Mouse (Mus musculus) hindbrain, embryonic 12.5 days (tissue): ENCODE measurements around the gene Parp3. TPM values are rescaled to one million over a fixed set of nuclear protein-coding genes. Genes with fewer than 3 reads are reported as not detected.
A peak's percentile ranks its signal among the peaks of the same experiment; 100 is the strongest.

Source experiments
- ATAC-seq: fragments of 200-750 bp; cut with Nextera tagmentation; 2 replicates; pipeline ENCODE4 v1.8.0; 2017; ENCODE audit warnings: moderate TSS enrichment; ENCODE audit not compliant: low FRiP score
- H3K27ac ChIP-seq: fragments of 300-500 bp; sonication (generic); 2 replicates; pipeline ENCODE4 v1.5.1; 2016; ENCODE audit warnings: mild to moderate bottlenecking
- H3K27me3 ChIP-seq: fragments of 300-500 bp; sonication (generic); 2 replicates; pipeline ENCODE4 v1.6.1; 2016; ENCODE audit warnings: mild to moderate bottlenecking
- H3K36me3 ChIP-seq: fragments of 300-500 bp; sonication (generic); 2 replicates; pipeline ENCODE4 v1.6.1; 2016; ENCODE audit warnings: mild to moderate bottlenecking
- H3K4me1 ChIP-seq: fragments of 300-500 bp; sonication (generic); 2 replicates; pipeline ENCODE4 v1.6.1; 2016
- H3K4me2 ChIP-seq: fragments of 300-500 bp; sonication (generic); replicated peaks from 2 replicates; pipeline ENCODE4 v1.6.1; 2016; ENCODE audit warnings: mild to moderate bottlenecking
- H3K4me3 ChIP-seq: fragments of 300-500 bp; sonication (generic); 2 replicates; pipeline ENCODE4 v1.5.1; 2016; ENCODE audit warnings: mild to moderate bottlenecking
- H3K9ac ChIP-seq: fragments of 300-500 bp; sonication (generic); 2 replicates; pipeline ENCODE4 v1.6.1; 2016; ENCODE audit warnings: mild to moderate bottlenecking, moderate library complexity
- H3K9me3 ChIP-seq: fragments of 300-500 bp; sonication (generic); replicated peaks from 2 replicates; pipeline ENCODE4 v1.6.1; 2016; ENCODE audit warnings: mild to moderate bottlenecking
- WGBS: fragments of 180-500 bp; shearing (Covaris S2); methylation state at CpG from one replicate; pipeline ENCODE4 v1.1.7; 2016; 5-methylcytosine and 5-hydroxymethylcytosine counted together
- polyA plus RNA-seq: library from polyadenylated mRNA; unstranded; fragments of >200 nt; fragmentation: Nextera tagmentation; extraction: Ambion mirVana; gene quantifications from 2 replicates; pipeline ENCODE4 v1.2.1, GENCODE M21; 2016

Parp3 gene
- polyA plus RNA-seq, 1 experiment from 2014 or later = 1.6 TPM

- ATAC-seq = no peak
- no peaks in the 10 kb centered on the region for H3K9me3 ChIP-seq
- H3K27me3 ChIP-seq = no peaks in the 10 kb centered on the region
- no peak overlapping the region for H3K27ac ChIP-seq
- WGBS = 77% methylated on average over 9 of the region's 9 CpGs
- H3K36me3 ChIP-seq = peaks cover 37% of the 10 kb centered on the region
- no peak overlapping the region; the same call in 1 of the 2 replicates for H3K4me2 ChIP-seq
- H3K4me3 ChIP-seq = no peak overlapping the region
- H3K9ac ChIP-seq = no peak overlapping the region
- H3K4me1 ChIP-seq = peaks cover 16% of the 10 kb centered on the region
Observed at GRCm38 (mm10) chr9:106436566-106436965, 40.2 kb downstream of the Parp3 start.

- ATAC-seq = no peak
- H3K27ac ChIP-seq = no peak overlapping the region
- H3K4me3 ChIP-seq = no peak overlapping the region
- H3K4me2 ChIP-seq = no peak overlapping the region
- H3K4me1 ChIP-seq = peaks cover 17% of the 10 kb centered on the region
- WGBS = 80% methylated on average over 7 of the region's 7 CpGs
- H3K9ac ChIP-seq = no peak overlapping the region
- peaks cover 46% of the 10 kb centered on the region for H3K36me3 ChIP-seq
- no peaks in the 10 kb centered on the region for H3K27me3 ChIP-seq
- no peaks in the 10 kb centered on the region for H3K9me3 ChIP-seq
Observed at GRCm38 (mm10) chr9:106433389-106433788, 43.4 kb downstream of the Parp3 start.

GRCm38 (mm10) chr9:106430015-106430264 lies 46.8 kb downstream of the Parp3 start:
- Histone ChIP-seq H3K27me3 (no peaks in the 10 kb centered on the region), H3K27ac (peak overlapping the region; percentile 97), H3K4me2 (peak overlapping the region; percentile 84), H3K36me3 (peaks cover 42% of the 10 kb centered on the region), H3K9ac (peak overlapping the region; percentile 99), H3K9me3 (no peaks in the 10 kb centered on the region), H3K4me3 (peak overlapping the region; percentile 86), H3K4me1 (peaks cover 7% of the 10 kb centered on the region)
- no peak for ATAC-seq
- WGBS = 3% methylated on average over 4 of the region's 4 CpGs

- Histone ChIP-seq H3K9me3 (no peaks in the 10 kb centered on the region), H3K27me3 (no peaks in the 10 kb centered on the region), H3K4me2 (peak within 1 kb of the TSS; percentile 84), H3K36me3 (peaks cover 37% of the 10 kb centered on the region), H3K4me1 (peaks cover 7% of the 10 kb centered on the region), H3K9ac (peak within 1 kb of the TSS; percentile 99), H3K4me3 (peak within 1 kb of the TSS; percentile 86), H3K27ac (peak within 1 kb of the TSS; percentile 97)
- WGBS = under 1% methylated on average over 55 of the region's 55 CpGs
- ATAC-seq = peak; percentile 93
Observed at GRCm38 (mm10) chr9:106429221-106430014, 47.3 kb downstream of the Parp3 start, which contains the start of gene Rpl29. Gene Rpl29 (plus strand): TSS chr9:106429454.

GRCm38 (mm10) chr9:106428719-106429220 lies 48.0 kb downstream of the Parp3 start:
- Histone ChIP-seq H3K27me3 (no peaks in the 10 kb centered on the region), H3K4me2 (peak overlapping the region; percentile 69)
- 17% methylated on average over 11 of the region's 11 CpGs for WGBS

GRCm38 (mm10) chr9:106421865-106422160 lies 54.9 kb downstream of the Parp3 start:
- Histone ChIP-seq H3K4me3 (0 out of 2 replicates have a peak overlapping the region, but pooled peaks have one; percentile 6), H3K9me3 (no peaks in the 10 kb centered on the region), H3K9ac (no peak overlapping the region), H3K4me2 (peak overlapping the region; percentile 38), H3K36me3 (no peaks in the 10 kb centered on the region), H3K27ac (no peak overlapping the region), H3K4me1 (peaks cover 34% of the 10 kb centered on the region), H3K27me3 (peaks cover 5% of the 10 kb centered on the region; the same call in 1 of the 2 replicates)
- WGBS = 0% methylated on average over 3 of the region's 3 CpGs
- ATAC-seq = peak; percentile 71

More at GRCm38 (mm10) chr9:106428719-106429220, 48.0 kb downstream of the Parp3 start:
- Histone ChIP-seq H3K4me1 (peaks cover 7% of the 10 kb centered on the region), H3K36me3 (peaks cover 31% of the 10 kb centered on the region), H3K27ac (peak overlapping the region; percentile 97), H3K4me3 (peak overlapping the region; percentile 86), H3K9ac (peak overlapping the region; percentile 61), H3K9me3 (no peaks in the 10 kb centered on the region)
- peak; percentile 69 for ATAC-seq

GRCm38 (mm10) chr9:106421033-106421864 lies 55.5 kb downstream of the Parp3 start:
- no peaks in the 10 kb centered on the region for H3K36me3 ChIP-seq
- peak overlapping the region; percentile 55 for H3K27ac ChIP-seq
- peak overlapping the region; percentile 38 for H3K4me2 ChIP-seq
- H3K9me3 ChIP-seq = no peaks in the 10 kb centered on the region
- H3K4me3 ChIP-seq = 0 out of 2 replicates have a peak overlapping the region, but pooled peaks have one; percentile 6
- 4% methylated on average over 18 of the region's 18 CpGs for WGBS
- peaks cover 5% of the 10 kb centered on the region; the same call in 1 of the 2 replicates for H3K27me3 ChIP-seq
- ATAC-seq = peak; percentile 41
- peak overlapping the region; percentile 33; the same call in 1 of the 2 replicates for H3K9ac ChIP-seq
- peaks cover 34% of the 10 kb centered on the region for H3K4me1 ChIP-seq

- Histone ChIP-seq H3K4me2 (peak overlapping the region; percentile 38), H3K27ac (peak overlapping the region; percentile 55), H3K4me3 (no peak overlapping the region), H3K36me3 (no peaks in the 10 kb centered on the region), H3K9ac (peak overlapping the region; percentile 43), H3K4me1 (peaks cover 34% of the 10 kb centered on the region), H3K27me3 (peaks cover 5% of the 10 kb centered on the region; the same call in 1 of the 2 replicates), H3K9me3 (no peaks in the 10 kb centered on the region)
- ATAC-seq = no peak
- 0% methylated on average over 2 of the region's 2 CpGs for WGBS
Observed at GRCm38 (mm10) chr9:106420608-106421007, 56.1 kb downstream of the Parp3 start.

Other genes with a start within 250 kb of the Parp3 start
- 79.2 and 92.1 TPM in 2 replicates for gene Alas1, start 228.3 kb downstream of the Parp3 start, polyA plus RNA-seq
- 15.4 and 16.4 TPM in 2 replicates for gene Poc1a, start 195.9 kb downstream of the Parp3 start, polyA plus RNA-seq
- 25.5 and 26.9 TPM in 2 replicates for gene Dusp7, start 108.3 kb downstream of the Parp3 start, polyA plus RNA-seq
- gene Rpl29, start 47.5 kb downstream of the Parp3 start, polyA plus RNA-seq = 629 and 723 TPM in 2 replicates
- 29.0 and 30.7 TPM in 2 replicates for gene Acy1, start 38.6 kb downstream of the Parp3 start, polyA plus RNA-seq
- gene Abhd14b, start 29.5 kb downstream of the Parp3 start, polyA plus RNA-seq = 7.6 and 8.5 TPM in 2 replicates
- 37.5 and 39.7 TPM in 2 replicates for gene Abhd14a, start 29.3 kb downstream of the Parp3 start, polyA plus RNA-seq
- gene Pcbp4, start 23.7 kb downstream of the Parp3 start, polyA plus RNA-seq = 308 and 309 TPM in 2 replicates
- 0.41 and 0.68 TPM in 2 replicates for gene Gpr62, start 11.0 kb downstream of the Parp3 start, polyA plus RNA-seq
- gene Rrp9, start 986 bp downstream of the Parp3 start, polyA plus RNA-seq = 42.7 and 52.2 TPM in 2 replicates
- not detected in 2 replicates for gene Iqcf1, start 23.0 kb upstream of the Parp3 start, polyA plus RNA-seq
- gene Iqcf5, start 37.6 kb upstream of the Parp3 start, polyA plus RNA-seq = not detected in 2 replicates
- gene Iqcf3, start 84.7 kb upstream of the Parp3 start, polyA plus RNA-seq = not detected in 2 replicates
- gene Iqcf4, start 94.0 kb upstream of the Parp3 start, polyA plus RNA-seq = not detected in 2 replicates
- not detected in 2 replicates for gene Iqcf6, start 149.6 kb upstream of the Parp3 start, polyA plus RNA-seq
- 4.4 and 4.7 TPM in 2 replicates for gene Grm2, start 179.1 kb upstream of the Parp3 start, polyA plus RNA-seq
- gene Tex264, start 209.0 kb upstream of the Parp3 start, polyA plus RNA-seq = 40.7 and 41.0 TPM in 2 replicates